Mouse (Mus musculus) liver, adult 2 months (tissue): ENCODE results near the gene Lrrn4cl. TPM values are rescaled to one million over a fixed set of nuclear protein-coding genes. Genes with fewer than 3 reads are reported as not detected.

Experiments
- DNase-seq: peaks from one replicate; pipeline ENCODE4 v3.0.0-alpha.2; 2011; ENCODE audit warnings: low read depth, low spot score; ENCODE audit errors: extremely low read depth
- H3K27ac ChIP-seq: fragments of 200-500 bp; replicated peaks from 2 replicates; pipeline ENCODE4 v1.5.1; 2012; ENCODE audit warnings: low read depth, mild to moderate bottlenecking, control low read depth, inconsistent platforms, low read length; ENCODE audit not compliant: insufficient read depth
- H3K27me3 ChIP-seq: fragments of 200-500 bp; 2 replicates; pipeline ENCODE4 v1.6.1; 2012; ENCODE audit warnings: mild to moderate bottlenecking, moderate library complexity, low read length, inconsistent platforms; ENCODE audit not compliant: control insufficient read depth, insufficient read depth
- H3K36me3 ChIP-seq: fragments of 200-500 bp; 2 replicates; pipeline ENCODE4 v1.6.1; 2012; ENCODE audit warnings: low read length, inconsistent platforms; ENCODE audit not compliant: control insufficient read depth, insufficient read depth
- H3K4me1 ChIP-seq: fragments of 200-500 bp; 2 replicates; pipeline ENCODE4 v1.6.1; 2011; ENCODE audit warnings: low read length; ENCODE audit not compliant: control insufficient read depth, insufficient read depth
- H3K4me3 ChIP-seq: fragments of 200-500 bp; 2 replicates; pipeline ENCODE4 v1.5.1; 2011; ENCODE audit warnings: low read depth, mild to moderate bottlenecking, control low read depth, low read length, moderate library complexity; ENCODE audit not compliant: insufficient read depth
- H3K79me2 ChIP-seq: fragments of 200-500 bp; 2 replicates; pipeline ENCODE4 v1.6.1; 2012; ENCODE audit warnings: inconsistent platforms, mild to moderate bottlenecking, low read length, moderate library complexity; ENCODE audit not compliant: control insufficient read depth, insufficient read depth
- H3K9ac ChIP-seq: fragments of 200-500 bp; 2 replicates; pipeline ENCODE4 v1.6.1; 2012; ENCODE audit warnings: low read depth, mild to moderate bottlenecking, control low read depth, inconsistent platforms, low read length
- CTCF ChIP-seq: fragments of 200-500 bp; IDR thresholded peaks from 2 replicates; pipeline ENCODE4 v1.5.1; 2011; ENCODE audit warnings: low read depth, low read length, control low read depth
- POLR2A ChIP-seq: fragments of 200-500 bp; IDR thresholded peaks from 2 replicates; pipeline ENCODE4 v1.6.1; 2011; ENCODE audit warnings: low read length, control low read depth; ENCODE audit not compliant: insufficient read depth; ENCODE audit errors: extremely low read depth
- WGBS: fragments of 180-500 bp; shearing (Covaris S2); methylation state at CpG from one replicate; pipeline ENCODE4 v1.1.7; 2018; 5-methylcytosine and 5-hydroxymethylcytosine counted together
- polyA plus RNA-seq: library from polyadenylated mRNA; depleted of rRNA; stranded (reverse); fragments of >200 nt; gene quantifications from 2 replicates; pipeline ENCODE4 v1.2.3, GENCODE M21; 2012; rRNA removed
- total RNA-seq: library from RNA; depleted of rRNA; stranded (reverse); fragments of >200 nt; gene quantifications from 2 replicates; pipeline ENCODE4 v1.2.3, GENCODE M21; 2014; rRNA removed

Gene Lrrn4cl
- total and polyA plus RNA-seq, 2 experiments, result 0.07 to 0.09 TPM

DNA sequence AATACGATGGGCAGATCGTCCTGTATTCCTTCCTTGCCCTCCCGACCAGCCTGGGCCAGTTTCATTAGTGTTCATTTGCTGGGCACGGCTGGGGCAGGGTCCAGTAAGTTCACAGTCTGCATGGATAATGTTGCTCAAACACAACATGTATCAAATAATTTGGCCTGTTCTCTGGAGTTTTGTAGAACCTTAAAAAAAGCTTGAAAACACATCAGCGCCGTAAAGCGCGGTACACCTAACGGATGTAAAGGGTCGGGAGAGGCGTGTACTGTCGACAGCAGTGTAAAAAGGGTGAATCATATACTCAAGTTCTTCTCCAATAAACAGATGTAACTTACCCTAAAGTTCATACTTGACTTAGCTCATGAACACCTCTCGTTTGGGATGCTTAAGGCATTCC is 48.0 kb downstream of the Lrrn4cl start:
- peak overlapping the region; percentile 71 for H3K4me3 ChIP-seq
- peaks cover 16% of the 10 kb centered on the region for H3K36me3 ChIP-seq
- peak overlapping the region; percentile 81 for H3K9ac ChIP-seq
- peaks cover 14% of the 10 kb centered on the region; the same call in 1 of the 2 replicates for H3K79me2 ChIP-seq
- 2% methylated on average over 13 of the region's 13 CpGs for WGBS
- peaks cover 12% of the 10 kb centered on the region for H3K4me1 ChIP-seq
- no peaks in the 10 kb centered on the region for H3K27me3 ChIP-seq
- TF ChIP-seq CTCF, result no peak
- 0 out of 2 replicates have a peak, but pooled peaks have one; percentile 9 for TF ChIP-seq POLR2A
- DNase-seq, result peak; percentile 53
- H3K27ac ChIP-seq, result peak overlapping the region; percentile 86

GRCm38 (mm10) chr19:8899079-8899478 is 48.5 kb downstream of the Lrrn4cl start:
- H3K36me3 ChIP-seq, result peaks cover 20% of the 10 kb centered on the region
- H3K9ac ChIP-seq, result peak overlapping the region; percentile 34; the same call in 1 of the 2 replicates

DNA sequence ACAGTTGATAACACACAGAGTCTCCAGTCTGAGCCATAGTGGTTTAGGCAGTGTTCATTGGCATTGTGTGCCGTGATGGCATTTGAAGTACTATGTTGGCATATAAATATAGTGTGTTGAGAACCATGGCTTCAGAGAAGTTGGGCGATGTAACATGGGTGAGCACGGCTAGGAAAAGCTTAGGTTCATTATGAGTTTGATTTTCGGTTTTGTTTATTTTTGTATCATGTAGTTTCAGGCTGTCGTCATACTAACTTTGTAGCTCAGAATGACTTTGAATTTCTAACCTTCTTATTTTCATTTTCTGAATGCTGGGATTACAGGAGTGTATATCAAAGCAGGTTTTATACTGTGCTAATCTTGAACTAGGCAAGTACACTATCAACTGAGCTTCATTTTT is 52.8 kb downstream of the Lrrn4cl start:
- Histone ChIP-seq H3K9ac (no peak overlapping the region), H3K36me3 (peaks cover 57% of the 10 kb centered on the region), H3K4me3 (no peak overlapping the region), H3K27me3 (no peaks in the 10 kb centered on the region), H3K79me2 (peaks cover 3% of the 10 kb centered on the region; the same call in 1 of the 2 replicates), H3K27ac (no peak overlapping the region), H3K4me1 (peaks cover 6% of the 10 kb centered on the region)
- DNase-seq, result no peak
- 94% methylated on average over 5 of the region's 5 CpGs for WGBS
- no peak for TF ChIP-seq POLR2A
- no peak for TF ChIP-seq CTCF

More at GRCm38 (mm10) chr19:8899079-8899478, 48.5 kb downstream of the Lrrn4cl start:
- WGBS, result 16% methylated on average over 3 of the region's 3 CpGs
- TF ChIP-seq POLR2A, result no peak
- no peak for TF ChIP-seq CTCF
- peak; percentile 24 for DNase-seq
- peak overlapping the region; percentile 71; the same call in 1 of the 2 replicates for H3K4me3 ChIP-seq
- H3K4me1 ChIP-seq, result peaks cover 12% of the 10 kb centered on the region
- H3K79me2 ChIP-seq, result peaks cover 14% of the 10 kb centered on the region; the same call in 1 of the 2 replicates
- no peak overlapping the region for H3K27ac ChIP-seq
- H3K27me3 ChIP-seq, result no peaks in the 10 kb centered on the region

Other genes starting within 250 kb of the Lrrn4cl start
Only the 30 nearest of the 33 such genes appear.
- 30.2 and 37.6 TPM in 2 replicates for gene Slc3a2, start 127.4 kb upstream of the Lrrn4cl start, total RNA-seq
- 62.9 and 71.6 TPM in 2 replicates for gene Slc3a2, start 127.4 kb upstream of the Lrrn4cl start, polyA plus RNA-seq
- gene Wdr74, start 114.9 kb upstream of the Lrrn4cl start, total RNA-seq, result 12.5 and 16.6 TPM in 2 replicates
- 23.8 and 28.9 TPM in 2 replicates for gene Wdr74, start 114.9 kb upstream of the Lrrn4cl start, polyA plus RNA-seq
- 0.83 TPM in 1 of 2 replicates, not detected in the other for gene 1700092M07Rik, start 110.0 kb upstream of the Lrrn4cl start, total RNA-seq
- not detected in 2 replicates for gene 1700092M07Rik, start 110.0 kb upstream of the Lrrn4cl start, polyA plus RNA-seq
- gene Stx5a, start 109.4 kb upstream of the Lrrn4cl start, total RNA-seq, result 43.5 and 46.8 TPM in 2 replicates
- gene Stx5a, start 109.4 kb upstream of the Lrrn4cl start, polyA plus RNA-seq, result 42.0 and 62.1 TPM in 2 replicates
- gene Nxf1, start 93.7 kb upstream of the Lrrn4cl start, total RNA-seq, result 16.2 and 22.3 TPM in 2 replicates
- 27.3 and 43.1 TPM in 2 replicates for gene Nxf1, start 93.7 kb upstream of the Lrrn4cl start, polyA plus RNA-seq
- 50.3 and 66.9 TPM in 2 replicates for gene Tmem223, start 79.8 kb upstream of the Lrrn4cl start, total RNA-seq
- gene Tmem223, start 79.8 kb upstream of the Lrrn4cl start, polyA plus RNA-seq, result 93.1 and 122 TPM in 2 replicates
- 28.4 and 29.8 TPM in 2 replicates for gene Tmem179b, start 76.3 kb upstream of the Lrrn4cl start, total RNA-seq
- 68.8 and 85.1 TPM in 2 replicates for gene Tmem179b, start 76.3 kb upstream of the Lrrn4cl start, polyA plus RNA-seq
- gene Taf6l, start 64.4 kb upstream of the Lrrn4cl start, total RNA-seq, result 4.7 and 5.2 TPM in 2 replicates
- 5.1 and 5.3 TPM in 2 replicates for gene Taf6l, start 64.4 kb upstream of the Lrrn4cl start, polyA plus RNA-seq
- 25.2 and 26.6 TPM in 2 replicates for gene Polr2g, start 52.2 kb upstream of the Lrrn4cl start, total RNA-seq
- gene Polr2g, start 52.2 kb upstream of the Lrrn4cl start, polyA plus RNA-seq, result 12.9 and 13.2 TPM in 2 replicates
- gene Zbtb3, start 48.2 kb upstream of the Lrrn4cl start, total RNA-seq, result 0.20 and 0.37 TPM in 2 replicates
- gene Zbtb3, start 48.2 kb upstream of the Lrrn4cl start, polyA plus RNA-seq, result 0.31 and 0.43 TPM in 2 replicates
- 15.6 and 18.5 TPM in 2 replicates for gene Ttc9c, start 31.4 kb upstream of the Lrrn4cl start, total RNA-seq
- 8.1 and 8.3 TPM in 2 replicates for gene Ttc9c, start 31.4 kb upstream of the Lrrn4cl start, polyA plus RNA-seq
- gene Hnrnpul2, start 30.8 kb upstream of the Lrrn4cl start, total RNA-seq, result 19.5 and 19.6 TPM in 2 replicates
- gene Hnrnpul2, start 30.8 kb upstream of the Lrrn4cl start, polyA plus RNA-seq, result 11.2 and 11.6 TPM in 2 replicates
- gene AC129217.1, start 21.0 kb upstream of the Lrrn4cl start, total RNA-seq, result 6.1 and 8.2 TPM in 2 replicates
- 1.7 TPM in 1 of 2 replicates, not detected in the other for gene AC129217.1, start 21.0 kb upstream of the Lrrn4cl start, polyA plus RNA-seq
- gene Bscl2, start 13.3 kb upstream of the Lrrn4cl start, total RNA-seq, result 27.7 and 30.5 TPM in 2 replicates
- gene Bscl2, start 13.3 kb upstream of the Lrrn4cl start, polyA plus RNA-seq, result 131 and 137 TPM in 2 replicates
- gene Gng3, start 11.6 kb upstream of the Lrrn4cl start, total RNA-seq, result not detected in 2 replicates
- gene Gng3, start 11.6 kb upstream of the Lrrn4cl start, polyA plus RNA-seq, result 0.05 TPM in 1 of 2 replicates, not detected in the other
- gene Ubxn1, start 20.7 kb downstream of the Lrrn4cl start, total RNA-seq, result 82.7 and 88.4 TPM in 2 replicates
- gene Ubxn1, start 20.7 kb downstream of the Lrrn4cl start, polyA plus RNA-seq, result 128 and 133 TPM in 2 replicates
- gene Uqcc3, start 30.2 kb downstream of the Lrrn4cl start, total RNA-seq, result 21.3 and 27.7 TPM in 2 replicates
- gene Uqcc3, start 30.2 kb downstream of the Lrrn4cl start, polyA plus RNA-seq, result 32.6 and 38.8 TPM in 2 replicates
- 2.5 and 3.4 TPM in 2 replicates for gene Lbhd1, start 33.0 kb downstream of the Lrrn4cl start, total RNA-seq
- 1.2 and 1.3 TPM in 2 replicates for gene Lbhd1, start 33.0 kb downstream of the Lrrn4cl start, polyA plus RNA-seq
- gene Gm49403, start 33.2 kb downstream of the Lrrn4cl start, total RNA-seq, result not detected in 2 replicates
- gene Gm49403, start 33.2 kb downstream of the Lrrn4cl start, polyA plus RNA-seq, result not detected in 2 replicates
- gene 1810009A15Rik, start 38.1 kb downstream of the Lrrn4cl start, total RNA-seq, result 23.5 and 34.0 TPM in 2 replicates
- 10.8 and 13.6 TPM in 2 replicates for gene 1810009A15Rik, start 38.1 kb downstream of the Lrrn4cl start, polyA plus RNA-seq
- 3.4 TPM in 1 of 2 replicates, not detected in the other for gene Gm49416, start 38.2 kb downstream of the Lrrn4cl start, total RNA-seq
- gene Gm49416, start 38.2 kb downstream of the Lrrn4cl start, polyA plus RNA-seq, result 1.1 TPM in 1 of 2 replicates, not detected in the other
- 3.8 and 5.6 TPM in 2 replicates for gene Ints5, start 42.2 kb downstream of the Lrrn4cl start, total RNA-seq
- 13.2 and 15.9 TPM in 2 replicates for gene Ints5, start 42.2 kb downstream of the Lrrn4cl start, polyA plus RNA-seq
- gene Ganab, start 47.3 kb downstream of the Lrrn4cl start, total RNA-seq, result 111 and 132 TPM in 2 replicates
- 127 and 140 TPM in 2 replicates for gene Ganab, start 47.3 kb downstream of the Lrrn4cl start, polyA plus RNA-seq
- gene B3gat3, start 69.6 kb downstream of the Lrrn4cl start, total RNA-seq, result 16.8 and 22.6 TPM in 2 replicates
- gene B3gat3, start 69.6 kb downstream of the Lrrn4cl start, polyA plus RNA-seq, result 88.7 and 101 TPM in 2 replicates
- gene Rom1, start 78.6 kb downstream of the Lrrn4cl start, total RNA-seq, result 1.7 and 2.3 TPM in 2 replicates
- 5.0 and 7.8 TPM in 2 replicates for gene Rom1, start 78.6 kb downstream of the Lrrn4cl start, polyA plus RNA-seq
- gene Eml3, start 78.8 kb downstream of the Lrrn4cl start, total RNA-seq, result 7.4 and 7.9 TPM in 2 replicates
- 20.2 and 26.2 TPM in 2 replicates for gene Eml3, start 78.8 kb downstream of the Lrrn4cl start, polyA plus RNA-seq
- 25.6 and 27.1 TPM in 2 replicates for gene Mta2, start 91.1 kb downstream of the Lrrn4cl start, total RNA-seq
- 11.2 and 12.1 TPM in 2 replicates for gene Mta2, start 91.1 kb downstream of the Lrrn4cl start, polyA plus RNA-seq
- 6.0 and 6.2 TPM in 2 replicates for gene Tut1, start 103.1 kb downstream of the Lrrn4cl start, total RNA-seq
- gene Tut1, start 103.1 kb downstream of the Lrrn4cl start, polyA plus RNA-seq, result 9.6 and 14.6 TPM in 2 replicates
- 101 and 117 TPM in 2 replicates for gene Eef1g, start 116.3 kb downstream of the Lrrn4cl start, total RNA-seq
- gene Eef1g, start 116.3 kb downstream of the Lrrn4cl start, polyA plus RNA-seq, result 99.1 and 107 TPM in 2 replicates
- gene Ahnak, start 138.5 kb downstream of the Lrrn4cl start, total RNA-seq, result 10.3 and 10.9 TPM in 2 replicates
- gene Ahnak, start 138.5 kb downstream of the Lrrn4cl start, polyA plus RNA-seq, result 0.90 and 1.2 TPM in 2 replicates